In genomic region chr11:69062194-69062760, GRCm38 (mm10) we compare ENCODE assay signal across 8 mouse cellular contexts. TPM values are rescaled to one million over a fixed set of nuclear protein-coding genes. Genes with fewer than 3 reads are reported as not detected.
A peak's percentile ranks its signal among the peaks of the same experiment; 100 is the strongest.
DNase-seq lines count a peak whose midpoint lies in the region; ATAC-seq and TF ChIP-seq lines count a peak whose summit lies in the region.

No protein-coding gene starts in this region.

- H3K9ac ChIP-seq in intestine, postnatal 0 days (ENCODE audit: low read depth, low read length) = no peak overlapping the region
- H3K9ac ChIP-seq in limb, embryonic 12.5 days (replicated peaks) = no peak overlapping the region
- no peak overlapping the region for H3K9ac ChIP-seq in midbrain, embryonic 15.5 days

- H3K9me3 ChIP-seq in erythroblast, embryonic 14.5 days (ENCODE audit: control insufficient read depth, low read length) = no peaks in the 10 kb centered on the region
- no peaks in the 10 kb centered on the region for H3K9me3 ChIP-seq in intestine, postnatal 0 days (ENCODE audit: control insufficient read depth)
- H3K9me3 ChIP-seq in limb, embryonic 12.5 days = no peaks in the 10 kb centered on the region
- no peaks in the 10 kb centered on the region for H3K9me3 ChIP-seq in midbrain, embryonic 15.5 days

- H3K4me3 ChIP-seq in erythroblast, embryonic 14.5 days (replicated peaks) = peak overlapping the region; percentile 80
- peak overlapping the region; percentile 63 for H3K4me3 ChIP-seq in intestine, postnatal 0 days (ENCODE audit: low read depth, low read length)
- H3K4me3 ChIP-seq in limb, embryonic 12.5 days (replicated peaks) = peak overlapping the region; percentile 70
- peak overlapping the region; percentile 84 for H3K4me3 ChIP-seq in midbrain, embryonic 15.5 days

- TF ChIP-seq CTCF in intestine, postnatal 0 days (IDR thresholded peaks at IDR 0.05; ENCODE audit: low read depth) = no peak

- H3K4me2 ChIP-seq in intestine, postnatal 0 days (replicated peaks; ENCODE audit: low read depth) = peak overlapping the region; percentile 95
- H3K4me2 ChIP-seq in limb, embryonic 12.5 days = peak overlapping the region; percentile 95
- peak overlapping the region; percentile 92 for H3K4me2 ChIP-seq in midbrain, embryonic 15.5 days

- peak; percentile 78 to 86 for DNase-seq in cerebellum, postnatal 36 days
- peak; percentile 58 to 64 for DNase-seq in gastrocnemius, postnatal 4 days (ENCODE audit: low spot score in 2 of 2)
- DNase-seq in splenic B cell, adult 2 months (ENCODE audit: low read depth, low spot score) = peak; percentile 88

- H3K4me1 ChIP-seq in erythroblast, embryonic 14.5 days (ENCODE audit: control insufficient read depth) = peaks cover 80% of the 10 kb centered on the region
- H3K4me1 ChIP-seq in intestine, postnatal 0 days (replicated peaks; ENCODE audit: control insufficient read depth, insufficient read depth, low read length) = 0 out of 2 replicates have a peak, but pooled peaks cover 8% of the 10 kb centered on the region
- peaks cover 32% of the 10 kb centered on the region for H3K4me1 ChIP-seq in limb, embryonic 12.5 days (replicated peaks)
- peaks cover 55% of the 10 kb centered on the region for H3K4me1 ChIP-seq in midbrain, embryonic 15.5 days

- ATAC-seq in erythroblast, adult 5-6 weeks (replicated peaks; ENCODE audit: low FRiP score, poor library complexity, severe bottlenecking) = no peak
- no peak for ATAC-seq in intestine, postnatal 0 days
- ATAC-seq in limb, embryonic 12.5 days (ENCODE audit: insufficient number of reproducible peaks, insufficient read depth, low FRiP score, low TSS enrichment, low read depth) = no peak
- ATAC-seq in midbrain, embryonic 15.5 days (replicated peaks) = no peak; the same call in 1 of the 2 replicates

- no peaks in the 10 kb centered on the region for H3K36me3 ChIP-seq in erythroblast, embryonic 14.5 days (ENCODE audit: control insufficient read depth)
- no peaks in the 10 kb centered on the region for H3K36me3 ChIP-seq in intestine, postnatal 0 days (ENCODE audit: control insufficient read depth, insufficient read depth)
- H3K36me3 ChIP-seq in limb, embryonic 12.5 days = no peaks in the 10 kb centered on the region
- no peaks in the 10 kb centered on the region for H3K36me3 ChIP-seq in midbrain, embryonic 15.5 days (replicated peaks)
- no peaks in the 10 kb centered on the region for H3K36me3 ChIP-seq in splenic B cell, adult 2 months (ENCODE audit: control insufficient read depth, insufficient read depth, low read length, poor library complexity, severe bottlenecking)

- H3K27ac ChIP-seq in intestine, postnatal 0 days (ENCODE audit: low read depth, low read length) = no peak overlapping the region
- 0 out of 2 replicates have a peak overlapping the region, but pooled peaks have one; percentile 25 for H3K27ac ChIP-seq in limb, embryonic 12.5 days
- H3K27ac ChIP-seq in midbrain, embryonic 15.5 days = peak overlapping the region; percentile 74

- no peaks in the 10 kb centered on the region for H3K27me3 ChIP-seq in erythroblast, embryonic 14.5 days (ENCODE audit: control insufficient read depth)
- no peaks in the 10 kb centered on the region for H3K27me3 ChIP-seq in intestine, postnatal 0 days (replicated peaks; ENCODE audit: control insufficient read depth, insufficient read depth, low read length)
- H3K27me3 ChIP-seq in limb, embryonic 12.5 days = peaks cover 11% of the 10 kb centered on the region
- no peaks in the 10 kb centered on the region for H3K27me3 ChIP-seq in midbrain, embryonic 15.5 days (replicated peaks)
- H3K27me3 ChIP-seq in splenic B cell, adult 2 months (ENCODE audit: control insufficient read depth, insufficient read depth, low read length, poor library complexity, severe bottlenecking) = no peaks in the 10 kb centered on the region

- WGBS in intestine, postnatal 0 days = 2% methylated on average over 17 of the region's 17 CpGs
- WGBS in limb, embryonic 12.5 days = 1% methylated on average over 17 of the region's 17 CpGs
- under 1% methylated on average over 17 of the region's 17 CpGs for WGBS in midbrain, embryonic 15.5 days

RNA-seq across cellular contexts. Expression of gene Borcs6, which starts 2.8 kb away (rescaled TPM):
- 2.0 and 2.4 TPM in 2 replicates for polyA plus RNA-seq in erythroblast, embryonic 14.5 days (2012)
- 2.5 and 3.1 TPM in 2 replicates for total RNA-seq in erythroblast, adult 5-6 weeks (2015; ENCODE audit: low replicate concordance)
- total RNA-seq in erythroblast, adult 5-6 weeks (2017; ENCODE audit: low replicate concordance) = 1.0 and 4.7 TPM in 2 replicates
- 10 to 100 TPM; 14.6 to 14.9 TPM for total RNA-seq in gastrocnemius, postnatal 4 days (2021)
- polyA plus RNA-seq in intestine, postnatal 0 days (2015; fragmentation: Nextera tagmentation; extraction: Ambion mirVana) = 13.4 and 13.8 TPM in 2 replicates
- polyA plus RNA-seq in limb, embryonic 12.5 days (2016; fragmentation: Nextera tagmentation; extraction: Ambion mirVana) = 9.2 and 10.0 TPM in 2 replicates
- 20.5 and 21.2 TPM in 2 replicates for polyA plus RNA-seq in midbrain, embryonic 15.5 days (2015; fragmentation: Nextera tagmentation; extraction: Ambion mirVana)

RNA-seq across cellular contexts. Expression of gene Tmem107, which starts 8.3 kb away (rescaled TPM):
- 10.0 and 12.3 TPM in 2 replicates for polyA plus RNA-seq in erythroblast, embryonic 14.5 days (2012)
- total RNA-seq in erythroblast, adult 5-6 weeks (2015; ENCODE audit: low replicate concordance) = 2.3 and 6.1 TPM in 2 replicates
- 2.9 and 3.9 TPM in 2 replicates for total RNA-seq in erythroblast, adult 5-6 weeks (2017; ENCODE audit: low replicate concordance)
- 10 to 100 TPM; 11.7 to 14.3 TPM for total RNA-seq in gastrocnemius, postnatal 4 days (2021)
- polyA plus RNA-seq in intestine, postnatal 0 days (2015; fragmentation: Nextera tagmentation; extraction: Ambion mirVana) = 14.5 TPM in 2 replicates
- polyA plus RNA-seq in limb, embryonic 12.5 days (2016; fragmentation: Nextera tagmentation; extraction: Ambion mirVana) = 39.5 and 41.0 TPM in 2 replicates
- polyA plus RNA-seq in midbrain, embryonic 15.5 days (2015; fragmentation: Nextera tagmentation; extraction: Ambion mirVana) = 33.5 and 37.7 TPM in 2 replicates

RNA-seq across cellular contexts. Expression of gene Aurkb, which starts 16.8 kb away (rescaled TPM):
- polyA plus RNA-seq in erythroblast, embryonic 14.5 days (2012) = 20.3 and 26.6 TPM in 2 replicates
- 32.9 and 35.3 TPM in 2 replicates for total RNA-seq in erythroblast, adult 5-6 weeks (2015; ENCODE audit: low replicate concordance)
- 74.0 and 102 TPM in 2 replicates for total RNA-seq in erythroblast, adult 5-6 weeks (2017; ENCODE audit: low replicate concordance)
- 10 to 100 TPM; 25.6 TPM for total RNA-seq in gastrocnemius, postnatal 4 days (2021)
- 24.3 and 26.2 TPM in 2 replicates for polyA plus RNA-seq in intestine, postnatal 0 days (2015; fragmentation: Nextera tagmentation; extraction: Ambion mirVana)
- polyA plus RNA-seq in limb, embryonic 12.5 days (2016; fragmentation: Nextera tagmentation; extraction: Ambion mirVana) = 169 and 171 TPM in 2 replicates
- 17.7 and 23.9 TPM in 2 replicates for polyA plus RNA-seq in midbrain, embryonic 15.5 days (2015; fragmentation: Nextera tagmentation; extraction: Ambion mirVana)

RNA-seq across cellular contexts. Expression of gene Vamp2, which starts 26.0 kb away (rescaled TPM):
- polyA plus RNA-seq in erythroblast, embryonic 14.5 days (2012) = 7.9 and 9.1 TPM in 2 replicates
- 50.3 and 58.7 TPM in 2 replicates for total RNA-seq in erythroblast, adult 5-6 weeks (2015; ENCODE audit: low replicate concordance)
- 12.4 and 17.8 TPM in 2 replicates for total RNA-seq in erythroblast, adult 5-6 weeks (2017; ENCODE audit: low replicate concordance)
- total RNA-seq in gastrocnemius, postnatal 4 days (2021) = 10 to 100 TPM; 61.1 to 70.4 TPM
- polyA plus RNA-seq in intestine, postnatal 0 days (2015; fragmentation: Nextera tagmentation; extraction: Ambion mirVana) = 45.3 and 50.3 TPM in 2 replicates
- 68.0 and 79.5 TPM in 2 replicates for polyA plus RNA-seq in limb, embryonic 12.5 days (2016; fragmentation: Nextera tagmentation; extraction: Ambion mirVana)
- 319 and 333 TPM in 2 replicates for polyA plus RNA-seq in midbrain, embryonic 15.5 days (2015; fragmentation: Nextera tagmentation; extraction: Ambion mirVana)

RNA-seq across cellular contexts. Expression of gene Per1, which starts 32.7 kb away (rescaled TPM):
- 1.4 and 1.5 TPM in 2 replicates for polyA plus RNA-seq in erythroblast, embryonic 14.5 days (2012)
- 2.3 and 3.1 TPM in 2 replicates for total RNA-seq in erythroblast, adult 5-6 weeks (2015; ENCODE audit: low replicate concordance)
- total RNA-seq in erythroblast, adult 5-6 weeks (2017; ENCODE audit: low replicate concordance) = 1.7 and 1.9 TPM in 2 replicates
- total RNA-seq in gastrocnemius, postnatal 4 days (2021) = 10 to 100 TPM; 32.1 to 49.3 TPM
- polyA plus RNA-seq in intestine, postnatal 0 days (2015; fragmentation: Nextera tagmentation; extraction: Ambion mirVana) = 7.2 and 11.3 TPM in 2 replicates
- polyA plus RNA-seq in limb, embryonic 12.5 days (2016; fragmentation: Nextera tagmentation; extraction: Ambion mirVana) = 7.2 and 10.4 TPM in 2 replicates
- 11.3 and 12.3 TPM in 2 replicates for polyA plus RNA-seq in midbrain, embryonic 15.5 days (2015; fragmentation: Nextera tagmentation; extraction: Ambion mirVana)
